Mouse (Mus musculus) hindbrain, embryonic 11.5 days (tissue): ENCODE results near the gene Igfbp1. TPM values are rescaled to one million over a fixed set of nuclear protein-coding genes. Genes with fewer than 3 reads are reported as not detected.
A peak's percentile ranks its signal among the peaks of the same experiment; 100 is the strongest.

Source experiments
- ATAC-seq: fragments of 200-750 bp; cut with Nextera tagmentation; 2 replicates; pipeline ENCODE4 v1.8.0; 2017; ENCODE audit warnings: mild to moderate bottlenecking, moderate TSS enrichment, moderate library complexity; ENCODE audit not compliant: low FRiP score
- DNase-seq: peaks from one replicate; pipeline ENCODE4 v3.0.0-alpha.2; 2015; ENCODE audit warnings: low spot score
- H3K27ac ChIP-seq: fragments of 300-500 bp; sonication (generic); 2 replicates; pipeline ENCODE4 v1.5.1; 2014; ENCODE audit warnings: mild to moderate bottlenecking, low read depth, low read length
- H3K27me3 ChIP-seq: fragments of 300-500 bp; sonication (generic); 2 replicates; pipeline ENCODE4 v1.6.1; 2014; ENCODE audit warnings: mild to moderate bottlenecking, low read length, moderate library complexity, mixed read lengths; ENCODE audit not compliant: control insufficient read depth, insufficient read depth
- H3K36me3 ChIP-seq: fragments of 300-500 bp; sonication (generic); 2 replicates; pipeline ENCODE4 v1.6.1; 2014; ENCODE audit warnings: mild to moderate bottlenecking, low read length, moderate library complexity, mixed read lengths; ENCODE audit not compliant: control insufficient read depth, insufficient read depth
- H3K4me1 ChIP-seq: fragments of 300-500 bp; sonication (generic); replicated peaks from 2 replicates; pipeline ENCODE4 v1.6.1; 2014; ENCODE audit warnings: low read length, mixed read lengths; ENCODE audit not compliant: control insufficient read depth, insufficient read depth
- H3K4me2 ChIP-seq: fragments of 300-500 bp; sonication (generic); replicated peaks from 2 replicates; pipeline ENCODE4 v1.6.1; 2014; ENCODE audit warnings: mild to moderate bottlenecking, low read depth, low read length
- H3K4me3 ChIP-seq: fragments of 300-500 bp; sonication (generic); 2 replicates; pipeline ENCODE4 v1.5.1; 2014; ENCODE audit warnings: low read depth, low read length
- H3K9ac ChIP-seq: fragments of 300-500 bp; sonication (generic); 2 replicates; pipeline ENCODE4 v1.6.1; 2014; ENCODE audit warnings: low read depth, low read length
- H3K9me3 ChIP-seq: fragments of 300-500 bp; sonication (generic); 2 replicates; pipeline ENCODE4 v1.6.1; 2016; ENCODE audit warnings: low read length; ENCODE audit not compliant: control insufficient read depth
- WGBS: fragments of 180-500 bp; shearing (Covaris S2); extraction: QIAGEN DNeasy Blood & Tissue Kit; methylation state at CpG from one replicate; pipeline ENCODE4 v1.1.7; 2014; 5-methylcytosine and 5-hydroxymethylcytosine counted together
- polyA plus RNA-seq: library from polyadenylated mRNA; unstranded; fragments of >200 nt; fragmentation: Nextera tagmentation; extraction: Ambion mirVana; gene quantifications from 2 replicates; pipeline ENCODE4 v1.2.1, GENCODE M21; 2014

The Igfbp1 gene
- polyA plus RNA-seq, 1 experiment from 2014 or later: 0.14 TPM

GRCm38 (mm10) chr11:7199736-7200392, 2.3 kb downstream of the Igfbp1 start:
- ATAC-seq: no peak
- Histone ChIP-seq H3K9me3 (no peaks in the 10 kb centered on the region), H3K27ac (no peak overlapping the region), H3K4me3 (no peak overlapping the region), H3K4me2 (no peak overlapping the region), H3K36me3 (no peaks in the 10 kb centered on the region), H3K4me1 (no peaks in the 10 kb centered on the region), H3K9ac (no peak overlapping the region), H3K27me3 (no peaks in the 10 kb centered on the region)
- DNase-seq: peak; percentile 80
- WGBS: 55% methylated on average over 14 of the region's 14 CpGs

- DNase-seq (no peak), ATAC-seq (no peak)
- no peak overlapping the region for H3K27ac ChIP-seq
- no peak overlapping the region for H3K4me3 ChIP-seq
- H3K4me1 ChIP-seq: no peaks in the 10 kb centered on the region
- no peak overlapping the region for H3K9ac ChIP-seq
- no peaks in the 10 kb centered on the region for H3K9me3 ChIP-seq
- H3K27me3 ChIP-seq: no peaks in the 10 kb centered on the region
- H3K4me2 ChIP-seq: no peak overlapping the region
- 85% methylated on average over 9 of the region's 9 CpGs for WGBS
- H3K36me3 ChIP-seq: no peaks in the 10 kb centered on the region
Measured at GRCm38 (mm10) chr11:7200393-7200783, 2.8 kb downstream of the Igfbp1 start.

GRCm38 (mm10) chr11:7202206-7202605, 4.6 kb downstream of the Igfbp1 start:
- Histone ChIP-seq H3K27me3 (no peaks in the 10 kb centered on the region), H3K36me3 (no peaks in the 10 kb centered on the region), H3K4me2 (no peak overlapping the region), H3K4me3 (no peak overlapping the region), H3K4me1 (no peaks in the 10 kb centered on the region), H3K9ac (no peak overlapping the region), H3K27ac (no peak overlapping the region), H3K9me3 (no peaks in the 10 kb centered on the region)
- ATAC-seq (no peak), DNase-seq (no peak)
- WGBS: 84% methylated on average over 7 of the region's 7 CpGs

- H3K4me3 ChIP-seq: no peak overlapping the region
- no peak overlapping the region for H3K27ac ChIP-seq
- ATAC-seq: no peak
- no peaks in the 10 kb centered on the region for H3K9me3 ChIP-seq
- 92% methylated on average over 9 of the region's 9 CpGs for WGBS
- H3K27me3 ChIP-seq: no peaks in the 10 kb centered on the region
- no peaks in the 10 kb centered on the region for H3K36me3 ChIP-seq
- H3K9ac ChIP-seq: no peak overlapping the region
- H3K4me1 ChIP-seq: no peaks in the 10 kb centered on the region
- DNase-seq: no peak
- H3K4me2 ChIP-seq: no peak overlapping the region
Measured at GRCm38 (mm10) chr11:7203846-7204245, 6.3 kb downstream of the Igfbp1 start.

- ATAC-seq (peak; percentile 8), DNase-seq (peak; percentile 84)
- Histone ChIP-seq H3K4me3 (no peak overlapping the region), H3K4me2 (no peak overlapping the region), H3K36me3 (no peaks in the 10 kb centered on the region), H3K4me1 (no peaks in the 10 kb centered on the region; the same call in 1 of the 2 replicates), H3K9me3 (no peaks in the 10 kb centered on the region), H3K27me3 (peaks cover 27% of the 10 kb centered on the region), H3K27ac (no peak overlapping the region), H3K9ac (no peak overlapping the region)
- 19% methylated on average over 6 of the region's 6 CpGs for WGBS
Measured at GRCm38 (mm10) chr11:7210343-7210742, 12.8 kb downstream of the Igfbp1 start.

GRCm38 (mm10) chr11:7211211-7211610, 13.6 kb downstream of the Igfbp1 start:
- H3K27ac ChIP-seq: no peak overlapping the region
- WGBS: 36% methylated on average over 9 of the region's 9 CpGs
- H3K9ac ChIP-seq: no peak overlapping the region
- peaks cover 27% of the 10 kb centered on the region for H3K27me3 ChIP-seq
- H3K36me3 ChIP-seq: no peaks in the 10 kb centered on the region
- DNase-seq (peak; percentile 25), ATAC-seq (no peak)
- H3K9me3 ChIP-seq: no peaks in the 10 kb centered on the region
- H3K4me2 ChIP-seq: no peak overlapping the region
- H3K4me3 ChIP-seq: no peak overlapping the region
- no peaks in the 10 kb centered on the region; the same call in 1 of the 2 replicates for H3K4me1 ChIP-seq

- Histone ChIP-seq H3K27me3 (peaks cover 27% of the 10 kb centered on the region), H3K4me3 (no peak overlapping the region), H3K4me1 (no peaks in the 10 kb centered on the region; the same call in 1 of the 2 replicates), H3K27ac (no peak overlapping the region), H3K4me2 (no peak overlapping the region), H3K36me3 (no peaks in the 10 kb centered on the region), H3K9ac (no peak overlapping the region), H3K9me3 (no peaks in the 10 kb centered on the region)
- WGBS: 24% methylated on average over 17 of the region's 17 CpGs
- ATAC-seq: no peak
- DNase-seq: peak; percentile 18
Measured at GRCm38 (mm10) chr11:7212126-7212798, 14.7 kb downstream of the Igfbp1 start.

GRCm38 (mm10) chr11:7213161-7213500, 15.5 kb downstream of the Igfbp1 start:
- Histone ChIP-seq H3K4me1 (no peaks in the 10 kb centered on the region; the same call in 1 of the 2 replicates), H3K36me3 (no peaks in the 10 kb centered on the region), H3K27ac (no peak overlapping the region), H3K4me3 (peak overlapping the region; percentile 59), H3K9me3 (no peaks in the 10 kb centered on the region), H3K9ac (peak overlapping the region; percentile 61; the same call in 1 of the 2 replicates), H3K27me3 (peaks cover 27% of the 10 kb centered on the region), H3K4me2 (peak overlapping the region; percentile 91)
- 3% methylated on average over 14 of the region's 19 CpGs for WGBS
- ATAC-seq (no peak), DNase-seq (no peak)
